Mouse (Mus musculus): Measurements from ENCODE around the gene Mdga1.

Mdga1 gene

GRCm38 (mm10) chr17:29843419-29844162 is 126.3 kb downstream of the Mdga1 start:
- no peak for DNase-seq (ENCODE audit: low read depth)

GRCm38 (mm10) chr17:29841781-29842690 is 127.9 kb downstream of the Mdga1 start:
- peak; percentile 79 for DNase-seq (ENCODE audit: low read depth)

- no peak for DNase-seq (ENCODE audit: low read depth)
Measured at GRCm38 (mm10) chr17:29838029-29838428, 131.9 kb downstream of the Mdga1 start.

DNA sequence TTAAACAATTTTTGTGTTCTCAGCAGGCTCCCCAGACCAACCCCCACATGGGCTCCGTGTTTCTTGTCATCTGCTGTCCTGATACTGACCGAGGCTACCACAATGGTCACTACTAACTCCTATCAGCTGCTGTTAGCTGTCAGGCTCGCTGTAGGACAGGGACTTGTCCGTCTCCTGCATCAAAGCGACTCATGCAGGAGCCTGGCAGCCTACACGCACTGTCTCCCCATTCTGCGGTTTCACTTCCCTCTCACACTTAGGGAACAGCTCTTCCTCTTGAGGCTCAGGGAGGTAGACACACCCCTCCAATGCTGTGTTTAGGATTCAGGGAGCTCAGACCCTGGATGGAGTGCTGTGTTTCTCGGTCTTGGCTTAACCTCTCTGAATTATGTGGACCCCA is 132.4 kb downstream of the Mdga1 start:
- DNase-seq (ENCODE audit: low read depth): no peak

GRCm38 (mm10) chr17:29834768-29835167 is 135.1 kb downstream of the Mdga1 start:
- DNase-seq (ENCODE audit: low read depth): no peak

DNA sequence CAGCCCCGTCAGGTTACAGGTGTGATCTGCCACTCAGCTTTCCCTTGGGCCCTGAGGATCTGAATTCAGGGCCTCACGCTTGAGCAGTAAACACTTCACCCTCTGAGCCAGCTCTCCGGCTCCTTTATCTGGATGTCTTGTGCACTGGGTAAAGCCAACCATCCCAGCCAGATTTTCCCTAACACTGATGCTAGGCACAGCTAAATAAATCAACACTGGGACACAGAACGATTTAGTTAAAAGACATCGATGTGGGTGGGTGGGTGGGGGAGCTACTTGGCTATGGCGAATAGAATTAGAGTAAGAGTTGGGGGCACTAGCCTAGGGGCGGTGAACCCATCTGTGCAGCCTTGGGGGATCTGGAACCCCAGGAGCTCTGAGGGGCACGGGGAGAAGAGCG is 135.6 kb downstream of the Mdga1 start:
- no peak for DNase-seq (ENCODE audit: low read depth)

- DNase-seq (ENCODE audit: low read depth): no peak
Measured at GRCm38 (mm10) chr17:29831696-29832095, 138.2 kb downstream of the Mdga1 start.

DNA sequence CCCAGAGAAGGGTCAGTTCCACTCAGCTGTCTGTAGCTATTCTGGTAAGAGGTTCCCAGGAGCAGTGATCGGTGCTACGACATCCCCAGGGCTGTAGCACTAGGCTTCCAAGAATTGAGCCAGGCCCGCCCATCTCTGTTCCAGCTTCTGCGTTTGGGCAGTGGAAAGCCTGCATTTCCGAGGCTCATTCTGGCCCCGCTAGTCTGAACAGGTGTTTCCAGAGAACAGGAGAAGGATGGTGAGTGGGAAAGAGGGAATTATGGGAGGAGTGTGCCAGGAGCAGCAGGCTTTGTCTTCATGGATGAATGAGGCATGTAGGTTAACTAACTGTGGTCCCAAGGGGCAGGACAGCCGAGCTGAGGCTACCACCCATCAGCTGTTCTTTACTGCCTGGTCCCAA is 140.8 kb downstream of the Mdga1 start:
- DNase-seq (ENCODE audit: low read depth): no peak

DNA sequence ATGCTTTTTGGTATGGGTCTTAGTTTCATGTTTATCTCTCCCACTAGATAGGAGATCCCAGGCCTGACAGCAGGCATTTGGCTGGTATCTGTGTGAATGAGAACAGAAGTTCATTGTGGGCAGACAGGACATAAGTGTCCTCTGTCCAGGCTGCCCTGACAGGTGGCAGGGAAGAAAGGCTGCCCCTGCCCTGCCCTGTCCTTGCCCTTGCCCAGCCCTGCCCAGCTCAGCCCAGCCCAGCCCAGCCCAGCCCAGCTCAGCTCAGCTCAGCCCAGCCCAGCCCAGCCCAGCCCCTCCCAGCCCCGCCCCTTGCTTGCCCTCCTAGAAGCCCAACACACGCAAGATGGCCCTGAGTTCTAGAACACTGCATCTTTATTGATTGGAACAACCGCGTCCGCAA is 142.3 kb downstream of the Mdga1 start:
- no peak for DNase-seq (ENCODE audit: low read depth)

- no peak for DNase-seq (ENCODE audit: low read depth)
Measured at GRCm38 (mm10) chr17:29824512-29825120, 145.3 kb downstream of the Mdga1 start.

DNA sequence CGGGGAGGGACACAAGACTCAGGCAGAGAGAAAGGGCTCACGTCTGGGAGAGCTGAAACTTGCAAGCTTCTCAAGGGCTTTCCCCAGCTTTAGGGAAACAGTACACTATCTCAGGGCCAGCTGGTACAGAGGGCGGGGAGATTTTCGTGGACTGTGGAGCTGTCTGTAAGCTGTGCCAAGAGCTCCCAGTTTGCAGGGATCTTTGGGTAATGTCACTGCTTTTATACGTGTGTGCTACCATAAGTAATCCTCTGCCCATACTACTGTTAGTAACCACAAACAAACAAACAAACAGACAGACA is 145.7 kb downstream of the Mdga1 start:
- no peak for DNase-seq (ENCODE audit: low read depth)

GRCm38 (mm10) chr17:29823439-29824207 is 146.3 kb downstream of the Mdga1 start:
- DNase-seq (ENCODE audit: low read depth): no peak

DNA sequence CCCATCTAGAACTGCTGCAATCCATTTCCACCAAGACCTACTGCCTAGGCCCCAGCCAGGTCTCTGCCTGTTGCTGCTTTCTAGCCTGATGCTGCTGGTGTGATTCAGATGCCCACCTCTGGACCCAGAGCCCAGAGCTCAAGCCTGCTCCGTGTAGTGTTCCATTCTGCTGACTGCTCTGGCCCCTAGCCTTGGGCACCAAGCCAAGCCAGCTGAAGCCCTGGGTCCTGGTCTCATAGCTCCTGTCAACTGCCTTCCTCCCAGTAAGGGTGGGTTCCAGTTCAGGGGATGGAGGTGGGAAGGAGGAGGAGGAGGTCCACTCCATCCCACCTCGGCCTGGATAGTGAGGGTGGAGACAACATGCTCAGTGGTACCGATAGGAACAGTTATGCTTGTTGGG is 150.3 kb downstream of the Mdga1 start:
- no peak for DNase-seq (ENCODE audit: low read depth)

DNA sequence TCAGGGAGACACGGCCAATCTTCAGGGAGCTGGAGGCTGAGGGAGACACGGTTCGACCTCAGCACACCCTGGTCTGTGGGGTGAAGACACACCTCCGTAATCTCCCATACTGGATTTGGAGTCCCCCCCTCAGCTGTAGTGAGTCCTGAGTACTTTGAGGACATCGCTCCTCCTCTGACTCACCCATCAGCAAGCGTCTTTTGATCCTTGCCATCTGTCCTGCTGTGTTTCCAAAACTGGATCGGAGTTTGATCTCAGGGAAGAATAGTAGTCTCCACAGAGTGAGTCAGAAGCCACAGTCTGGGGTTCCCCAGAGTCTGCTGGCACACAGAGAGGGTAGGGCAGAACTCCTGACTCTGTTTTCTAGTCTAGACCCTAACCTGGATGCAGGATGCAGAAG is 150.9 kb downstream of the Mdga1 start:
- DNase-seq (ENCODE audit: low read depth): no peak

DNA sequence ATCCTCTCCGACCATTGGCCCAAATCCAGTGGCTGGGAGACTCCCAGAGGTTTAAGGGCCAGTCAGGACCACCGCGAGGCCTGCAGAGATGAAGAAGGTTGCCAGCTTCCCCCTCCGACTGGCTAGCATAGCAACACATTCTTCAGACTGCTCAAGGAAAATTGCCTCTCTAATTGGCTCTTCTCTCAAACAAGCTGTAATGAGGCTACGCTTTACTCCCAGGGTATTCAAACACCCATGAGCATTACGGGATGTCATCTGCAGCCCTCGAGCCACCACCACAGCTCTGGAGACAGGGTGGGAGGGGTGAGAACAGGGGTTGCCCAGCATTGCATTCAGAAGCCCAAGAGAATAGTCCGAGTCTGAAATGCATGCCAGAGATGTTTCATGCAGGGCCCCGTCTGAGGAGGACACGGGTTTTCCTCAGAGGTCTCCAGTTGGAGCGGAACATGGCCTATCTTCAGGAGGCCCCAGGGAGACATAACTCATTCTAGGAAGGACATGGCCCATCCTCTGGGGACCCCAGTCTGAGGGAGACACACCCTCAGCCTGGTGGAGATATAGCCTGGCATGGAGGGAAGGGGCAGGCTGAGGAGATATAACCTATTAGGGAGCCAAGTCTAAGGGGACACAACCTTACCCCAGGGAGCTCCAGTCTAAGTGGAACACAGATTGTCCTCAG is 151.5 kb downstream of the Mdga1 start:
- no peak for DNase-seq (ENCODE audit: low read depth)

- no peak for DNase-seq (ENCODE audit: low read depth)
Measured at GRCm38 (mm10) chr17:29814758-29815157, 155.1 kb downstream of the Mdga1 start.

GRCm38 (mm10) chr17:29813328-29813727 is 156.6 kb downstream of the Mdga1 start:
- DNase-seq (ENCODE audit: low read depth): no peak

GRCm38 (mm10) chr17:29803545-29803944 is 166.3 kb downstream of the Mdga1 start:
- DNase-seq (ENCODE audit: low read depth): no peak

- peak; percentile 50 for DNase-seq (ENCODE audit: low read depth)
Measured at GRCm38 (mm10) chr17:29801358-29801757, 168.5 kb downstream of the Mdga1 start.

DNA sequence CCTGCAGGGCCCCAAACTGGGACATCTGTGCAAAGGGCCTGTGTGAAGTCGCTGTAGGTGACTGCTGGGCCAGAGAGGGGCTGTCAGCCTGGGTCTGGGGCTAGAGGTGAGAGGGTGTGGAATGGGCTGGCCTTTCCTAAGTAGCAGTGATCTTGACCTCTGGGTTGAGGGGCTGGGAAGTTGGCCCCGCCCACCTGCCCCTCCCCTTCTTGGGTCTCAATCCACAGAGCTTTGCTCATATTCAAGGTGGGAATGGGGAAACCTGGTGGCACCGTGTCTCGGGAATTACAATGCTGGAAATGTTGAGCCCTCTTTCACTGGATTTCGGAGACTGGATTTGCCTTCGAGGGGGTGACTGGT is 169.8 kb downstream of the Mdga1 start:
- DNase-seq (ENCODE audit: low read depth): no peak

GRCm38 (mm10) chr17:29799398-29800095 is 170.3 kb downstream of the Mdga1 start:
- DNase-seq (ENCODE audit: low read depth): no peak
